Mouse (Mus musculus) stomach, postnatal 0 days (tissue): Measurements from ENCODE around the gene Traf6.

ENCODE experiments used
- CTCF ChIP-seq: IDR thresholded peaks from 2 replicates; pipeline ENCODE4 v1.5.1; 2016; ENCODE audit warnings: antibody characterized with exemption, low read depth, mild to moderate bottlenecking, moderate library complexity
- EP300 ChIP-seq: optimal IDR thresholded peaks from 2 replicates; pipeline ENCODE3; 2016; ENCODE audit warnings: antibody characterized with exemption

GRCm38 (mm10) chr2:101649114-101649671 is 29.0 kb upstream of the Traf6 start, which contains the start of the genes Rag1 and B230118H07Rik:
- TF ChIP-seq EP300 (no peak), CTCF (no peak)
